ENCODE assay signal across 11 mouse cellular contexts in the genomic region with DNA sequence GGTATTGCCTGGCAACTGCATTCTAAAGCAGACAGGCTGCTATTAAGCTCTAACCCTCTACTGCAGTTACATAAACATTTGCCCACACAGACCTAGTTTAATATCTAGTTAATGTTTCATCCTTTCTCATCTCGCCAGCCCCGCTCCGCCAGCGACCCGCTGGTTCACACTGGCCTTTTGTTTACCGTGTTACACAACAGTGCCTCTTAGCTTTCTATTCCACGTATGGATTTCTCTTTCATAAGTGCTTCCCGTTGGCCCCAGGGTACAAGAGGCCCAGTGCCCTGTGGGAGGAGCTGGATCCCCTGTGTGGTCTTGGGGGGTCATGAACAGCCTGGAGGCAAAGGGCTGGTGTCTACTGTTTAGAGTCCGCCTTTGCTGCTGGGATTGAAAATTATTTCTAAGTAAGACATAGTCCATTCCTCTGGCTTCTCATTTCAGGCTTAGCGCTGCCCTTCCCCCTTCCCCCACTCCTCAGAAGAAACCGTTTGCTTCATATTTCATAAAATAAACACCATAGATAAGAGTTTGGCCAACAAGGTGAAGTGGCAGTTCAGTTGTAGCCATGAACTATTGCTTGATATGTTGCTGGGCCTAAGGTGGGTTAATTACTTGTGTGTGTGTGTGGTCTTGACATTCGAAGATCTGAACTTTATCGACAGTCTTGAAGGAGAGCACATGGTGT. TPM values are rescaled to one million over a fixed set of nuclear protein-coding genes. Genes with fewer than 3 reads are reported as not detected.
A peak's percentile ranks its signal among the peaks of the same experiment; 100 is the strongest.
DNase-seq lines count a peak whose midpoint lies in the region; ATAC-seq and TF ChIP-seq lines count a peak whose summit lies in the region.
"Had no signal": no experiment of that assay in that cellular context is flagged by ENCODE, and none has a peak within 500 bp of the region (broad histone marks: within the 10 kb centered on the region; RNA-seq: fewer than 3 reads in every experiment).

No protein-coding gene starts in this region.

- H3K27me3 ChIP-seq in midbrain, embryonic 11.5 days (ENCODE audit: control insufficient read depth, insufficient read depth, low read length) = no peaks in the 10 kb centered on the region
- H3K27me3 ChIP-seq in midbrain, embryonic 13.5 days = no peaks in the 10 kb centered on the region
- H3K27me3 ChIP-seq in kidney, embryonic 14.5 days (ENCODE audit: control insufficient read depth, insufficient read depth, low read length) = no peaks in the 10 kb centered on the region
- H3K27me3 ChIP-seq in liver, embryonic 16.5 days (ENCODE audit: control insufficient read depth, insufficient read depth, low read depth, low read length) = no peaks in the 10 kb centered on the region
- H3K27me3 ChIP-seq in stomach, postnatal 0 days (ENCODE audit: control insufficient read depth, insufficient read depth, low read length) = no peaks in the 10 kb centered on the region

- peaks cover 4% of the 10 kb centered on the region for H3K4me1 ChIP-seq in midbrain, embryonic 11.5 days (ENCODE audit: control insufficient read depth, insufficient read depth, low read length)
- peaks cover 19% of the 10 kb centered on the region for H3K4me1 ChIP-seq in midbrain, embryonic 13.5 days (replicated peaks)
- H3K4me1 ChIP-seq in kidney, embryonic 14.5 days (ENCODE audit: control insufficient read depth, insufficient read depth, low read length) = peaks cover 12% of the 10 kb centered on the region
- peaks cover 17% of the 10 kb centered on the region for H3K4me1 ChIP-seq in liver, embryonic 16.5 days (ENCODE audit: control insufficient read depth, low read depth, low read length)
- H3K4me1 ChIP-seq in stomach, postnatal 0 days (replicated peaks; ENCODE audit: control insufficient read depth, insufficient read depth) = peaks cover 3% of the 10 kb centered on the region; the same call in 1 of the 2 replicates

- peak; percentile 71 for DNase-seq in midbrain, embryonic 11.5 days (ENCODE audit: low spot score, missing footprints)
- DNase-seq in stomach, postnatal 0 days (ENCODE audit: low spot score) = peak; percentile 27
- DNase-seq in adrenal gland, adult 8-10 months = no peak
- DNase-seq in layer of hippocampus, adult 11-12 months (ENCODE audit: low spot score) = no peak
- no peak for DNase-seq in adrenal gland, adult (ENCODE audit: inconsistent age in 2 of 2, low spot score in 1 of 2)
- DNase-seq: cerebellum, adult 11-12 months had no signal

- H3K9ac ChIP-seq in midbrain, embryonic 11.5 days (ENCODE audit: low read length) = no peak overlapping the region
- no peak overlapping the region for H3K9ac ChIP-seq in midbrain, embryonic 13.5 days (replicated peaks)
- H3K9ac ChIP-seq in kidney, embryonic 14.5 days (ENCODE audit: low read depth, low read length) = no peak overlapping the region
- H3K9ac ChIP-seq in liver, embryonic 16.5 days (ENCODE audit: low read depth, low read length) = no peak overlapping the region
- H3K9ac ChIP-seq in stomach, postnatal 0 days (ENCODE audit: low read length) = no peak overlapping the region

- no peaks in the 10 kb centered on the region for H3K9me3 ChIP-seq in midbrain, embryonic 11.5 days (ENCODE audit: control insufficient read depth, low read length)
- no peaks in the 10 kb centered on the region for H3K9me3 ChIP-seq in midbrain, embryonic 13.5 days
- no peaks in the 10 kb centered on the region for H3K9me3 ChIP-seq in kidney, embryonic 14.5 days (ENCODE audit: control insufficient read depth, low read length)
- no peaks in the 10 kb centered on the region for H3K9me3 ChIP-seq in liver, embryonic 16.5 days (replicated peaks; ENCODE audit: control insufficient read depth, low read length)
- no peaks in the 10 kb centered on the region for H3K9me3 ChIP-seq in stomach, postnatal 0 days (ENCODE audit: control insufficient read depth, low read length)

- no peak overlapping the region for H3K4me2 ChIP-seq in midbrain, embryonic 11.5 days
- no peak overlapping the region for H3K4me2 ChIP-seq in midbrain, embryonic 13.5 days (replicated peaks)
- H3K4me2 ChIP-seq in kidney, embryonic 14.5 days (replicated peaks; ENCODE audit: low read depth, low read length) = no peak overlapping the region
- H3K4me2 ChIP-seq in liver, embryonic 16.5 days (ENCODE audit: low read depth, low read length) = no peak overlapping the region
- H3K4me2 ChIP-seq in stomach, postnatal 0 days (replicated peaks; ENCODE audit: low read depth) = no peak overlapping the region

- H3K4me3 ChIP-seq in midbrain, embryonic 11.5 days (ENCODE audit: low read depth, low read length) = no peak overlapping the region
- H3K4me3 ChIP-seq in midbrain, embryonic 13.5 days (replicated peaks) = no peak overlapping the region
- no peak overlapping the region for H3K4me3 ChIP-seq in kidney, embryonic 14.5 days (ENCODE audit: low read length)
- H3K4me3 ChIP-seq in liver, embryonic 16.5 days (ENCODE audit: low read depth, low read length) = no peak overlapping the region
- H3K4me3 ChIP-seq in stomach, postnatal 0 days (ENCODE audit: low read depth, low read length) = no peak overlapping the region

- no peak overlapping the region for H3K27ac ChIP-seq in midbrain, embryonic 11.5 days (ENCODE audit: low read depth, low read length)
- no peak overlapping the region for H3K27ac ChIP-seq in midbrain, embryonic 13.5 days
- peak overlapping the region; percentile 52; the same call in 1 of the 2 replicates for H3K27ac ChIP-seq in kidney, embryonic 14.5 days (ENCODE audit: low read depth, low read length)
- peak overlapping the region; percentile 76 for H3K27ac ChIP-seq in liver, embryonic 16.5 days (ENCODE audit: low read length)
- no peak overlapping the region for H3K27ac ChIP-seq in stomach, postnatal 0 days (replicated peaks)

- peaks cover 8% of the 10 kb centered on the region for H3K36me3 ChIP-seq in midbrain, embryonic 11.5 days (ENCODE audit: control insufficient read depth, insufficient read depth, low read length)
- peaks cover 73% of the 10 kb centered on the region for H3K36me3 ChIP-seq in midbrain, embryonic 13.5 days
- H3K36me3 ChIP-seq in kidney, embryonic 14.5 days (ENCODE audit: control insufficient read depth, insufficient read depth, low read length) = peaks cover 17% of the 10 kb centered on the region
- peaks cover 4% of the 10 kb centered on the region for H3K36me3 ChIP-seq in liver, embryonic 16.5 days (ENCODE audit: control insufficient read depth, insufficient read depth)
- H3K36me3 ChIP-seq in stomach, postnatal 0 days (ENCODE audit: control insufficient read depth, insufficient read depth, low read length) = no peaks in the 10 kb centered on the region

- WGBS in midbrain, embryonic 11.5 days = 84% methylated on average over 13 of the region's 13 CpGs
- WGBS in midbrain, embryonic 13.5 days = 73% methylated on average over 13 of the region's 13 CpGs
- 66% methylated on average over 13 of the region's 13 CpGs for WGBS in kidney, embryonic 14.5 days
- WGBS in liver, embryonic 16.5 days (ENCODE audit: insufficient replicate concordance) = 62% methylated on average over 13 of the region's 13 CpGs
- WGBS in stomach, postnatal 0 days = 49% methylated on average over 13 of the region's 13 CpGs

- no peak for TF ChIP-seq EP300 in stomach, postnatal 0 days (optimal IDR thresholded peaks at IDR 0.05)

- no peak for ATAC-seq in midbrain, embryonic 11.5 days (ENCODE audit: low FRiP score)
- ATAC-seq in midbrain, embryonic 13.5 days = no peak
- peak; percentile 40 for ATAC-seq in kidney, embryonic 14.5 days (ENCODE audit: low FRiP score, low TSS enrichment)
- peak; percentile 78 for ATAC-seq in liver, embryonic 16.5 days (ENCODE audit: low read depth)
- ATAC-seq in stomach, postnatal 0 days (ENCODE audit: low FRiP score, low TSS enrichment) = peak; percentile 41

- no peak for TF ChIP-seq CTCF in stomach, postnatal 0 days (IDR thresholded peaks at IDR 0.05; ENCODE audit: low read depth)

RNA-seq across cellular contexts. Expression of a gene that starts 49.6 kb away (rescaled TPM):
- not detected in 2 replicates for polyA plus RNA-seq in midbrain, embryonic 11.5 days (2014; fragmentation: Nextera tagmentation; extraction: Ambion mirVana)
- not detected in 2 replicates for polyA plus RNA-seq in midbrain, embryonic 13.5 days (2015; fragmentation: Nextera tagmentation; extraction: Ambion mirVana)
- polyA plus RNA-seq in kidney, embryonic 14.5 days (2014; fragmentation: Nextera tagmentation; extraction: Ambion mirVana) = not detected in 2 replicates
- not detected in 2 replicates for polyA plus RNA-seq in liver, embryonic 16.5 days (2015; fragmentation: Nextera tagmentation; extraction: Ambion mirVana)
- polyA plus RNA-seq in stomach, postnatal 0 days (2015; fragmentation: Nextera tagmentation; extraction: Ambion mirVana) = not detected in 2 replicates
- not detected for total RNA-seq in adrenal gland, adult 8-10 months (2022)
- total RNA-seq: neutrophil, adult 5-6 weeks had no signal
- polyA plus RNA-seq: gonadal fat pad, adult 2 months had no signal

Comparison
In these comparisons a context has a peak if more than half of its experiments do, and no peak if none do; other contexts are left out.
1. ATAC-seq: peak in kidney, embryonic 14.5 days (single experiment), liver, embryonic 16.5 days (single experiment) and stomach, postnatal 0 days (single experiment); none in midbrain, embryonic 11.5 days (single experiment) and midbrain, embryonic 13.5 days (single experiment).
2. DNase-seq: peak in midbrain, embryonic 11.5 days (single experiment) and stomach, postnatal 0 days (single experiment); none in adrenal gland, adult 8-10 months (single experiment), layer of hippocampus, adult 11-12 months (single experiment) and adrenal gland, adult (0 of 2).
3. H3K27ac ChIP-seq: peak in kidney, embryonic 14.5 days (single experiment) and liver, embryonic 16.5 days (single experiment); none in midbrain, embryonic 11.5 days (single experiment), midbrain, embryonic 13.5 days (single experiment) and stomach, postnatal 0 days (single experiment).